Mouse (Mus musculus): Measurements from ENCODE around the gene Vasn. TPM values are rescaled to one million over a fixed set of nuclear protein-coding genes. Genes with fewer than 3 reads are reported as not detected.
A peak's percentile ranks its signal among the peaks of the same experiment; 100 is the strongest.
"Not testable (repeated sequence)": the region's sequence is repeated elsewhere in the genome, so short reads cannot be mapped to it uniquely, and the experiment has no call there.

The Vasn gene
- polyA plus RNA-seq, 1 experiment from 2014 or later, result 9.6 TPM

DNA sequence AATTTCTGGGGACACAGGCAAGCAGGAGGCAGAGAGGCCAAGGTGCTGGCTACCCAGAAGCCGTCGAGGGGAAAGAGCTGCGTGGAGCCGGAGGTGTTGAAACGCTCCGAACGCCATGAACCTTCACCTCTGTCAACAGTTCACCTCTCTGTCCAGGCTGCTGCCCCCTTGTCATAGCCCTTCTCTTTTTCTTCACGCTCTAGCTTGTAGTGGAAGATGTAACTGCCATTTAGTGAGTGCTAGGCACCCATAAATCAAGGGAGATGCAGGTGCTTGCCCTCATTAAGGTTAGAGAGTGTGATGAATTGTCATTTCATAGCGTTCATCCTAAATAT is 44.7 kb downstream of the Vasn start:
- Histone ChIP-seq H3K9ac (ENCODE audit: low read length) (peak overlapping the region; percentile 85), H3K27me3 (ENCODE audit: control insufficient read depth, insufficient read depth, low read length) (no peaks in the 10 kb centered on the region), H3K4me2 (replicated peaks; ENCODE audit: low read depth) (peak overlapping the region; percentile 91), H3K27ac (replicated peaks) (peak overlapping the region; percentile 76), H3K4me1 (replicated peaks; ENCODE audit: control insufficient read depth, insufficient read depth) (no peaks in the 10 kb centered on the region), H3K36me3 (ENCODE audit: control insufficient read depth, insufficient read depth, low read length) (peaks cover 3% of the 10 kb centered on the region; the same call in 1 of the 2 replicates), H3K4me3 (ENCODE audit: low read depth, low read length) (peak overlapping the region; percentile 76), H3K9me3 (ENCODE audit: control insufficient read depth, low read length) (no peaks in the 10 kb centered on the region)
- under 1% methylated on average over 9 of the region's 9 CpGs for WGBS
- TF ChIP-seq CTCF (IDR thresholded peaks at IDR 0.05; ENCODE audit: low read depth) (no peak), EP300 (optimal IDR thresholded peaks at IDR 0.05) (no peak)
- ATAC-seq (ENCODE audit: low FRiP score, low TSS enrichment) (peak; percentile 1; the same call in 1 of the 2 replicates), DNase-seq (ENCODE audit: low spot score) (no peak)

GRCm38 (mm10) chr16:4689371-4689770 is 49.6 kb downstream of the Vasn start:
- not testable (repeated sequence) for H3K27ac ChIP-seq (replicated peaks); DNase-seq (ENCODE audit: low spot score); H3K9ac ChIP-seq (ENCODE audit: low read length); H3K27me3 ChIP-seq (ENCODE audit: control insufficient read depth, insufficient read depth, low read length); H3K4me2 ChIP-seq (replicated peaks; ENCODE audit: low read depth); ATAC-seq (ENCODE audit: low FRiP score, low TSS enrichment); H3K9me3 ChIP-seq (ENCODE audit: control insufficient read depth, low read length); H3K4me1 ChIP-seq (replicated peaks; ENCODE audit: control insufficient read depth, insufficient read depth); H3K4me3 ChIP-seq (ENCODE audit: low read depth, low read length)
- TF ChIP-seq CTCF (IDR thresholded peaks at IDR 0.05; ENCODE audit: low read depth), result peak; percentile 52
- peaks cover 12% of the 10 kb centered on the region; the same call in 1 of the 2 replicates for H3K36me3 ChIP-seq (ENCODE audit: control insufficient read depth, insufficient read depth, low read length)
- WGBS, result 99% methylated on average over 4 of the region's 4 CpGs

Other genes with a start within 250 kb of the Vasn start
- 1.2 and 1.3 TPM in 2 replicates for gene Adcy9, start 219.4 kb upstream of the Vasn start, polyA plus RNA-seq (2015; fragmentation: Nextera tagmentation; extraction: Ambion mirVana)
- 2.8 and 3.1 TPM in 2 replicates for gene Srl, start 98.1 kb upstream of the Vasn start, polyA plus RNA-seq (2015; fragmentation: Nextera tagmentation; extraction: Ambion mirVana)
- gene Tfap4, start 80.1 kb upstream of the Vasn start, polyA plus RNA-seq (2015; fragmentation: Nextera tagmentation; extraction: Ambion mirVana), result 8.9 and 10.6 TPM in 2 replicates
- gene Glis2, start 45.2 kb upstream of the Vasn start, polyA plus RNA-seq (2015; fragmentation: Nextera tagmentation; extraction: Ambion mirVana), result 11.6 and 11.7 TPM in 2 replicates
- 65.4 and 71.9 TPM in 2 replicates for gene Pam16, start 15.0 kb upstream of the Vasn start, polyA plus RNA-seq (2015; fragmentation: Nextera tagmentation; extraction: Ambion mirVana)
- 47.0 and 49.2 TPM in 2 replicates for gene Dnaja3, start within 50 bp of the Vasn start, polyA plus RNA-seq (2015; fragmentation: Nextera tagmentation; extraction: Ambion mirVana)
- 7.6 and 8.1 TPM in 2 replicates for gene Coro7, start 39.8 kb downstream of the Vasn start, polyA plus RNA-seq (2015; fragmentation: Nextera tagmentation; extraction: Ambion mirVana)
- 15.5 and 17.2 TPM in 2 replicates for gene Nmral1, start 79.4 kb downstream of the Vasn start, polyA plus RNA-seq (2015; fragmentation: Nextera tagmentation; extraction: Ambion mirVana)
- 57.4 and 60.6 TPM in 2 replicates for gene Hmox2, start 86.4 kb downstream of the Vasn start, polyA plus RNA-seq (2015; fragmentation: Nextera tagmentation; extraction: Ambion mirVana)
- 35.4 and 38.8 TPM in 2 replicates for gene Cdip1, start 150.4 kb downstream of the Vasn start, polyA plus RNA-seq (2015; fragmentation: Nextera tagmentation; extraction: Ambion mirVana)
- gene 4930562C15Rik, start 195.5 kb downstream of the Vasn start, polyA plus RNA-seq (2015; fragmentation: Nextera tagmentation; extraction: Ambion mirVana), result 0.23 and 0.32 TPM in 2 replicates
- gene Ubald1, start 240.4 kb downstream of the Vasn start, polyA plus RNA-seq (2015; fragmentation: Nextera tagmentation; extraction: Ambion mirVana), result 32.1 and 40.0 TPM in 2 replicates
- 43.0 and 44.0 TPM in 2 replicates for gene Mgrn1, start 246.3 kb downstream of the Vasn start, polyA plus RNA-seq (2015; fragmentation: Nextera tagmentation; extraction: Ambion mirVana)